Mouse (Mus musculus) spleen, adult 18-20 months (tissue): ENCODE measurements around the gene Scube2.

ENCODE experiments used
- DNase-seq, 2 experiments: peaks; one replicate each; pipeline ENCODE4 v3.0.0; 2022; ENCODE audit warnings: mixed read lengths in 2 of 2

The Scube2 gene

GRCm38 (mm10) chr7:109865370-109866229 lies at the start of gene Scube2:
TSS of gene Scube2 (minus strand) at chr7:109865679.
- no peak for DNase-seq

GRCm38 (mm10) chr7:109906165-109906564 lies 40.7 kb upstream of the Scube2 start:
- DNase-seq: no peak

GRCm38 (mm10) chr7:109900921-109901320 lies 35.4 kb upstream of the Scube2 start:
- peak; percentile 13 to 30 for DNase-seq

- DNase-seq: no peak
These were observed 33.4 kb upstream of the Scube2 start for GRCm38 (mm10) chr7:109898911-109899310.

- peak; percentile 20 to 57 for DNase-seq
These were observed 27.1 kb upstream of the Scube2 start for GRCm38 (mm10) chr7:109892530-109892929.

- DNase-seq: no peak
These were observed 26.3 kb upstream of the Scube2 start for GRCm38 (mm10) chr7:109891786-109892185.

- no peak for DNase-seq
These were observed 24.8 kb upstream of the Scube2 start for GRCm38 (mm10) chr7:109890256-109890655.

- DNase-seq: no peak
These were observed 23.8 kb upstream of the Scube2 start for GRCm38 (mm10) chr7:109889300-109889699.

- no peak for DNase-seq
These were observed 20.8 kb upstream of the Scube2 start for GRCm38 (mm10) chr7:109886249-109886648.

- no peak for DNase-seq
These were observed 17.1 kb upstream of the Scube2 start for GRCm38 (mm10) chr7:109882574-109882973.

GRCm38 (mm10) chr7:109881561-109882099 lies 16.2 kb upstream of the Scube2 start:
- DNase-seq: no peak

- no peak for DNase-seq
These were observed 13.7 kb upstream of the Scube2 start for GRCm38 (mm10) chr7:109879158-109879557.

GRCm38 (mm10) chr7:109876085-109876484 lies 10.6 kb upstream of the Scube2 start:
- DNase-seq: no peak

- DNase-seq: no peak
These were observed 10.1 kb upstream of the Scube2 start for GRCm38 (mm10) chr7:109875598-109875997.

- DNase-seq: no peak
These were observed 9.6 kb upstream of the Scube2 start for GRCm38 (mm10) chr7:109875033-109875432.

- no peak for DNase-seq
These were observed 7.7 kb upstream of the Scube2 start for GRCm38 (mm10) chr7:109873170-109873569.

GRCm38 (mm10) chr7:109871232-109871631 lies 5.8 kb upstream of the Scube2 start:
- no peak for DNase-seq

GRCm38 (mm10) chr7:109868498-109868897 lies 3.0 kb upstream of the Scube2 start:
- DNase-seq: no peak

GRCm38 (mm10) chr7:109866643-109867042 lies 1.2 kb upstream of the Scube2 start:
- no peak for DNase-seq

- no peak for DNase-seq
These were observed 1.9 kb downstream of the Scube2 start for GRCm38 (mm10) chr7:109863561-109863960.

GRCm38 (mm10) chr7:109860162-109860561 lies 5.3 kb downstream of the Scube2 start:
- no peak for DNase-seq

- DNase-seq: no peak
These were observed 6.1 kb downstream of the Scube2 start for GRCm38 (mm10) chr7:109859354-109859753.

- DNase-seq: no peak
These were observed 12.7 kb downstream of the Scube2 start for GRCm38 (mm10) chr7:109852752-109853212.

- DNase-seq: no peak
These were observed 13.5 kb downstream of the Scube2 start for GRCm38 (mm10) chr7:109852017-109852416.
